In genomic region chr3:94373090-94373489, GRCm38 (mm10) we compare ENCODE assay signal across 7 mouse cellular contexts. TPM values are rescaled to one million over a fixed set of nuclear protein-coding genes. Genes with fewer than 3 reads are reported as not detected.
A peak's percentile ranks its signal among the peaks of the same experiment; 100 is the strongest.
DNase-seq lines count a peak whose midpoint lies in the region; ATAC-seq and TF ChIP-seq lines count a peak whose summit lies in the region.

No protein-coding gene starts in this region.

- 5% methylated on average over 10 of the region's 10 CpGs for WGBS in intestine, postnatal 0 days

- peak; percentile 29; the same call in 1 of the 2 replicates for ATAC-seq in intestine, postnatal 0 days

- H3K4me2 ChIP-seq in intestine, postnatal 0 days (replicated peaks; ENCODE audit: low read depth): peak overlapping the region; percentile 71

- peak overlapping the region; percentile 53 for H3K4me3 ChIP-seq in intestine, postnatal 0 days (ENCODE audit: low read depth, low read length)

- peaks cover 11% of the 10 kb centered on the region; the same call in 1 of the 2 replicates for H3K4me1 ChIP-seq in intestine, postnatal 0 days (replicated peaks; ENCODE audit: control insufficient read depth, insufficient read depth, low read length)

- H3K9me3 ChIP-seq in intestine, postnatal 0 days (ENCODE audit: control insufficient read depth): no peaks in the 10 kb centered on the region

- peak overlapping the region; percentile 77 for H3K27ac ChIP-seq in intestine, postnatal 0 days (ENCODE audit: low read depth, low read length)

- peak; percentile 36 to 41 for DNase-seq in right cerebral cortex, postnatal 10 days (ENCODE audit: low spot score in 2 of 2)
- DNase-seq in right cerebral cortex, postnatal 4 days: no peak
- peak; percentile 10 to 33 for DNase-seq in cerebellum, postnatal 36 days
- DNase-seq in lung, postnatal 10 days: peak; percentile 32
- DNase-seq in thymus, postnatal 4 days: peak; percentile 60
- no peak for DNase-seq in gastrocnemius, postnatal 10 days

- no peak for TF ChIP-seq CTCF in intestine, postnatal 0 days (IDR thresholded peaks at IDR 0.05; ENCODE audit: low read depth)

- H3K27me3 ChIP-seq in intestine, postnatal 0 days (replicated peaks; ENCODE audit: control insufficient read depth, insufficient read depth, low read length): no peaks in the 10 kb centered on the region

- H3K36me3 ChIP-seq in intestine, postnatal 0 days (ENCODE audit: control insufficient read depth, insufficient read depth): peaks cover 6% of the 10 kb centered on the region; the same call in 1 of the 2 replicates

- H3K9ac ChIP-seq in intestine, postnatal 0 days (ENCODE audit: low read depth, low read length): peak overlapping the region; percentile 53

RNA-seq across cellular contexts. Expression of gene Rorc, which starts 0.5 kb away (rescaled TPM):
- polyA plus RNA-seq in intestine, postnatal 0 days (2015; fragmentation: Nextera tagmentation; extraction: Ambion mirVana): 25.5 and 32.1 TPM in 2 replicates
- 10 to 100 TPM; 18.2 to 19.9 TPM for total RNA-seq in gastrocnemius, postnatal 10 days (2021)

RNA-seq across cellular contexts. Expression of gene C2cd4d, which starts 10.9 kb away (rescaled TPM):
- polyA plus RNA-seq in intestine, postnatal 0 days (2015; fragmentation: Nextera tagmentation; extraction: Ambion mirVana): 0.65 and 0.87 TPM in 2 replicates
- under 1 TPM; 0.34 to 0.56 TPM for total RNA-seq in gastrocnemius, postnatal 10 days (2021)

RNA-seq across cellular contexts. Expression of gene Lingo4, which starts 25.2 kb away (rescaled TPM):
- 0.68 and 0.86 TPM in 2 replicates for polyA plus RNA-seq in intestine, postnatal 0 days (2015; fragmentation: Nextera tagmentation; extraction: Ambion mirVana)
- under 1 TPM in 1 of 2 experiments, not detected in 1; 0.25 TPM for total RNA-seq in gastrocnemius, postnatal 10 days (2021)

RNA-seq across cellular contexts. Expression of gene Them5, which starts 31.2 kb away (rescaled TPM):
- not detected in 2 replicates for polyA plus RNA-seq in intestine, postnatal 0 days (2015; fragmentation: Nextera tagmentation; extraction: Ambion mirVana)
- total RNA-seq in gastrocnemius, postnatal 10 days (2021): not detected

RNA-seq across cellular contexts. Expression of gene Tdrkh, which starts 40.0 kb away (rescaled TPM):
- polyA plus RNA-seq in intestine, postnatal 0 days (2015; fragmentation: Nextera tagmentation; extraction: Ambion mirVana): 5.6 and 6.2 TPM in 2 replicates
- 1 to 10 TPM; 6.3 to 8.9 TPM for total RNA-seq in gastrocnemius, postnatal 10 days (2021)

Comparison
In these comparisons a context has a peak if more than half of its experiments do, and no peak if none do; other contexts are left out.
1. DNase-seq: peak in right cerebral cortex, postnatal 10 days (2 of 2), cerebellum, postnatal 36 days (2 of 2), lung, postnatal 10 days (single experiment) and thymus, postnatal 4 days (single experiment); none in right cerebral cortex, postnatal 4 days (single experiment) and gastrocnemius, postnatal 10 days (single experiment).